Mouse (Mus musculus) testis, adult 2 months (tissue): ENCODE measurements around the gene Nlrp1a.

Source experiments
- CTCF ChIP-seq: fragments of 200-500 bp; IDR thresholded peaks from 2 replicates; pipeline ENCODE4 v1.5.1; 2012; ENCODE audit warnings: low read depth, mild to moderate bottlenecking, inconsistent platforms, low read length, moderate library complexity; ENCODE audit not compliant: control insufficient read depth, insufficient read depth, insufficient replicate concordance
- POLR2A ChIP-seq: fragments of 200-500 bp; IDR thresholded peaks from 2 replicates; pipeline ENCODE4 v1.6.1; 2012; ENCODE audit warnings: low read depth, mild to moderate bottlenecking, inconsistent platforms, low read length, moderate library complexity; ENCODE audit not compliant: control insufficient read depth

DNA sequence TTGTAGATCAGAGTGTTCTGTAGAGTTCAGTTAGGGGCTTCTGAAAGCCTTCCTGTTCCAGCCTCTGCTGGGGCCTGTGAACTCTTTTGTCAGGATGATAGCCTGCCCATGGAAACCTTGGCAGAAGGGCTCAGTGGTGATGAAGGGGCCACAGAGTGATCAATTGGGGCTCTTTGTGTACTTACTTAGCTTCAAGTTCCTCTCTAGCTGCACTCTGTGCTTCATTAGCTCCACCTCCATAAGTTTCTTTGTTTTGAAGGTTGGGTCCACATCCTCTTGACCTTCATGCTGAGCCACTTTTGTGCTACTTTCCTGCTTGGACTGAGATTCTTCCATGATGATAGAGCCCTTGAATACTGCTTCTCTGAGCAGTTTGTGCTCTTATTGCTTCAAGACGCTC lies 2.5 kb downstream of the Nlrp1a start:
- no peak for TF ChIP-seq POLR2A
- no peak for TF ChIP-seq CTCF
